Mouse (Mus musculus) liver, postnatal 0 days (tissue): ENCODE measurements around the gene H2-DMa.

Experiments used
- CTCF ChIP-seq: sonication (generic); IDR thresholded peaks from 2 replicates; pipeline ENCODE4 v1.5.1; 2016; ENCODE audit warnings: antibody characterized with exemption, low read depth
- EP300 ChIP-seq: IDR thresholded peaks from 2 replicates; pipeline ENCODE4 v1.6.1; 2016; ENCODE audit warnings: antibody characterized with exemption, low read depth, mild to moderate bottlenecking

GRCm38 (mm10) chr17:34155534-34155933 lies 36.2 kb downstream of the H2-DMa start:
- TF ChIP-seq CTCF (no peak), EP300 (no peak)
